Mouse (Mus musculus) CH12.LX (cell line): ENCODE data around the gene Abhd14a. TPM values are rescaled to one million over a fixed set of nuclear protein-coding genes. Genes with fewer than 3 reads are reported as not detected.

Source experiments
- DNase-seq: peaks from one replicate; pipeline ENCODE4 v3.0.0-alpha.2; 2013; ENCODE audit errors: extremely low read depth
- H3K27ac ChIP-seq: 2 replicates; pipeline ENCODE4 v1.5.1; 2012; ENCODE audit warnings: low read depth, mild to moderate bottlenecking, control low read depth, moderate library complexity; ENCODE audit not compliant: insufficient read depth
- H3K27me3 ChIP-seq: replicated peaks from 2 replicates; pipeline ENCODE3; 2012; ENCODE audit warnings: inconsistent platforms
- H3K36me3 ChIP-seq, 2 experiments: replicated peaks in 1 of 2; 2 replicates each; pipeline versions ENCODE3 to v1.6.1; 2012; ENCODE audit warnings: inconsistent platforms in 1 of 2, low read length in 1 of 2, mild to moderate bottlenecking in 1 of 2, mixed read lengths in 1 of 2, moderate library complexity in 1 of 2; ENCODE audit not compliant: control insufficient read depth in 1 of 2, insufficient read depth in 1 of 2
- H3K4me1 ChIP-seq, 2 experiments: 2 replicates each; pipeline ENCODE4 v1.6.1; 2012; ENCODE audit warnings: inconsistent platforms in 1 of 2, moderate library complexity in 1 of 2; ENCODE audit not compliant: insufficient read depth in 2 of 2, control insufficient read depth in 1 of 2
- H3K4me2 ChIP-seq: 2 replicates; pipeline ENCODE4 v1.6.1; 2012; ENCODE audit warnings: low read depth, mild to moderate bottlenecking, control low read depth; ENCODE audit not compliant: poor library complexity, insufficient read depth, severe bottlenecking
- H3K4me3 ChIP-seq, 3 experiments: fragments of 150-350 bp in 1 of 3; sonication (generic) in 1 of 3; replicated peaks in 1 of 3; 2 replicates each; pipeline versions ENCODE3 to v1.5.1; 2011 to 2012; ENCODE audit warnings: low read depth in 2 of 3, low read length in 2 of 3, mild to moderate bottlenecking in 2 of 3, moderate library complexity in 2 of 3, control low read depth in 1 of 3, improper control_type of control experiment in 1 of 3, inconsistent platforms in 1 of 3, mixed read lengths in 1 of 3; ENCODE audit not compliant: poor library complexity in 1 of 3
- H3K79me2 ChIP-seq: replicated peaks from 2 replicates; pipeline ENCODE4 v1.6.1; 2012; ENCODE audit warnings: mild to moderate bottlenecking, moderate library complexity; ENCODE audit not compliant: control insufficient read depth, poor library complexity, insufficient read depth, severe bottlenecking; ENCODE audit errors: extremely low read depth
- H3K9ac ChIP-seq: 2 replicates; pipeline ENCODE4 v1.6.1; 2012; ENCODE audit warnings: low read depth, mild to moderate bottlenecking, control low read depth, moderate library complexity; ENCODE audit not compliant: insufficient read depth
- H3K9me3 ChIP-seq: replicated peaks from 2 replicates; pipeline ENCODE3; 2012; ENCODE audit warnings: low read length, inconsistent platforms, mixed read lengths
- CTCF ChIP-seq, 2 experiments: IDR thresholded peaks in 1 of 2; conservative IDR thresholded peaks in 1 of 2; 2 replicates each; pipeline ENCODE4 v1.5.1; 2011 to 2012; ENCODE audit warnings: low read depth in 2 of 2, low read length in 2 of 2, improper control_type of control experiment in 1 of 2, inconsistent platforms in 1 of 2, mild to moderate bottlenecking in 1 of 2, moderate library complexity in 1 of 2
- E2F4 ChIP-seq: IDR thresholded peaks from 2 replicates; pipeline ENCODE4 v1.6.1; 2011; ENCODE audit warnings: low read depth, low read length, improper control_type of control experiment; ENCODE audit not compliant: insufficient replicate concordance
- ETS1 ChIP-seq: conservative IDR thresholded peaks from 2 replicates; pipeline ENCODE4 v1.6.1; 2012; ENCODE audit warnings: low read depth, mild to moderate bottlenecking, inconsistent platforms, low read length, improper control_type of control experiment, moderate library complexity
- MYC ChIP-seq: IDR thresholded peaks from 2 replicates; pipeline ENCODE4 v1.6.1; 2011; ENCODE audit warnings: low read depth, mild to moderate bottlenecking, improper control_type of control experiment, low read length
- RAD21 ChIP-seq: IDR thresholded peaks from 2 replicates; pipeline ENCODE4 v1.6.1; 2011; ENCODE audit warnings: low read depth, mild to moderate bottlenecking, low read length, improper control_type of control experiment, moderate library complexity
- SMC3 ChIP-seq: IDR thresholded peaks from 2 replicates; pipeline ENCODE4 v1.6.1; 2011; ENCODE audit warnings: low read depth, low read length, improper control_type of control experiment
- TBP ChIP-seq: conservative IDR thresholded peaks from 2 replicates; pipeline ENCODE4 v1.6.1; 2011; ENCODE audit warnings: low read depth, low read length, improper control_type of control experiment
- TCF12 ChIP-seq: IDR thresholded peaks from 2 replicates; pipeline ENCODE4 v1.6.1; 2014; ENCODE audit warnings: low read depth, mild to moderate bottlenecking, inconsistent platforms, low read length, improper control_type of control experiment
- dilution Hi-C: fragments of 300-500 bp; cut with MboI; formaldehyde crosslinking; loops from 2 replicates; pipeline ENCODE4 v1.14.3; 2020; ENCODE audit warnings: low sequenced_read_pairs; ENCODE audit not compliant: extremely low pct_unique_long_range_greater_than_20kb, extremely low pct_ligation_motif_present
- in situ Hi-C: fragments of 300-500 bp; cut with MboI; formaldehyde crosslinking; loops from 3 replicates; pipeline ENCODE4 v1.14.3; 2019; ENCODE audit warnings: low sequenced_read_pairs, low pct_ligation_motif_present, low pct_unique_long_range_greater_than_20kb, mixed read lengths
- polyA plus RNA-seq: library from polyadenylated mRNA; unstranded; fragments of >175 nt; gene quantifications from 2 replicates; pipeline ENCODE4 v1.2.1, GENCODE M21; 2012; ENCODE audit warnings: low read depth; ENCODE audit not compliant: insufficient read length
- total RNA-seq, 2 experiments: library from RNA; depleted of rRNA; stranded (reverse); fragments of 300-350 nt in 1 of 2; fragments of >200 nt in 1 of 2; gene quantifications; 2 replicates each; pipeline ENCODE4 v1.2.3; 2012 to 2014

Abhd14a gene
- total and polyA plus RNA-seq, 3 experiments = 18.2 to 23.3 (median 20.4) TPM

DNA sequence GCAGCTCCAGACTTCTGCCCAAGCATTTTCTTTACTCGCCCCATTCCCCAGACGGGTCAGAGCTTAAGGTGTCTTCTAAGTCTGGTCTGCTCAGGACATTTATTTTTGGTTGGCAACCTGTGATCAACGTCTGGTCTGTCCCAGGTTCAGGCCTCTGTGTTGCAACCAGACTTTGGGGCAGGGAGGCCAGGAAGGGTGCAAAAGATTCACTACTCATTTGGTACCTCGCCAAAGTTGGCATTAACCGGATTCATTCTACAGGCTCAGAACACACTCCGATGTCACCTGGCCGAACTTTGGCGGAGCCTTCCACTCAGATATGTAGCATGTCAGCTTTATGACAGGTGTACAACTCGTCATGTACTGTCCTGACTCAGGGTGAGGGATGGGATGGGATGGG, 473 bp upstream of the Abhd14a start:
- peaks cover 9 to 42% of the 10 kb centered on the region in 2 experiments for H3K4me1 ChIP-seq
- H3K4me3 ChIP-seq = peak overlapping the region; percentile 62 to 74 (median 62)
- DNase-seq = no peak
- peaks cover 0 to 41% of the 10 kb centered on the region in 2 experiments for H3K36me3 ChIP-seq
- H3K9me3 ChIP-seq = no peaks in the 10 kb centered on the region
- no peaks in the 10 kb centered on the region for H3K79me2 ChIP-seq
- H3K9ac ChIP-seq = peak overlapping the region; percentile 28
- no peak for TF ChIP-seq MYC
- TF ChIP-seq ETS1 = no peak
- TF ChIP-seq TCF12 = no peak
- in situ Hi-C loops (no loop called here), dilution Hi-C loops (no loop called here)
- no peaks in the 10 kb centered on the region for H3K27me3 ChIP-seq
- H3K27ac ChIP-seq = no peak overlapping the region; the same call in 1 of the 2 replicates
- peak overlapping the region; percentile 95 for H3K4me2 ChIP-seq

DNA sequence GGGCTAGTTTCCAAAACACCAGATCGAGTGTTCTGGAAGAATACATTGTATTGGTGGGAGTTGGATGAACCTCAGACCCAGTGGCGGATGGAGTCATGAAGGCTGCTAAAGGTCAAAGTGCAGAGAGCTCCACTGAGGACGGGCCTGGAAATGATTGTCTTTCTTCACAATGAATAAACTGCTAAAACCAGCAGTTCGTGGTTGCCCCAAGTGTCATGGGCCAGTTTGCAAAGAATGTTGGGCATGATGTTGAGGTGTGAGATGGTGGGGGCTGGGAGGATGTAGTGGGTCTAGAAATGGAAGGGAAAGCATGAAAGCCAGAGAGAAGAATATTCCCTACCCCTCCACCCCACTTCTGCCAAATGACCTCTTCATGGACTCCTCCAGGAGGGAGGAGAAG, 2.6 kb downstream of the Abhd14a start:
- in situ Hi-C loops = no loop called here
- peaks cover 0 to 32% of the 10 kb centered on the region in 2 experiments for H3K36me3 ChIP-seq
- no peaks in the 10 kb centered on the region for H3K79me2 ChIP-seq
- no peaks in the 10 kb centered on the region for H3K9me3 ChIP-seq
- H3K27ac ChIP-seq = no peak overlapping the region
- H3K4me2 ChIP-seq = no peak overlapping the region
- no peak overlapping the region for H3K4me3 ChIP-seq
- H3K4me1 ChIP-seq = peaks cover 2 to 23% of the 10 kb centered on the region in 2 experiments
- H3K9ac ChIP-seq = no peak overlapping the region
- dilution Hi-C loops = no loop called here
- no peak for TF ChIP-seq TBP
- TF ChIP-seq SMC3 = no peak
- TF ChIP-seq, all 38 proteins: peak for 0
- H3K27me3 ChIP-seq = no peaks in the 10 kb centered on the region
- DNase-seq = no peak

DNA sequence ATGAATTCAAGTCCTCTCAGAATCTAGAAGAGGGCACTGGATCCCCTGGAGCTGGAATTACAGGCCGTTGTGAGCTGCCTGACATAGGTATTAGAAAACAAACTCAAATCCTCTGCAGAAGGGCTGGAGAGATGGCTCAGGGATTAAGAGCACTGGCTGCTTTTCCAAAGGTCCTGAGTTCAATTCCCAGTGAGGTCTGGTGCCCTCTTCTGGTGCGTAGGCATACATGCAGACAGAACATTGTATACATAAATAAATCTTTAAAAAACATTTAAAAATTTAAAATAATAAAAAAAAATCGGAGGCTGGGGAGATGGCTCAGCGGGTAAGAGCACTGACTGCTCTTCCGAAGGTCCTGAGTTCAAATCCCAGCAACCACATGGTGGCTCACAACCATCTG, 4.8 kb downstream of the Abhd14a start:
- no peak overlapping the region for H3K4me2 ChIP-seq
- no peak overlapping the region for H3K4me3 ChIP-seq
- peaks cover 0 to 14% of the 10 kb centered on the region in 2 experiments; a peak in 2 of 4 replicates for H3K4me1 ChIP-seq
- no peak overlapping the region for H3K9ac ChIP-seq
- in situ Hi-C loops (no loop called here), dilution Hi-C loops (no loop called here)
- peaks cover 0 to 34% of the 10 kb centered on the region in 2 experiments for H3K36me3 ChIP-seq
- TF ChIP-seq E2F4 = no peak
- no peak for TF ChIP-seq TCF12
- 0 out of 2 replicates have a peak, but pooled peaks have one; percentile 18 for TF ChIP-seq SMC3
- TF ChIP-seq CTCF (conservative IDR thresholded peaks at IDR 0.05 in 1 of 2, IDR thresholded peaks at IDR 0.05 in 1 of 2; ENCODE audit: low read depth in 2 of 2, low read length in 2 of 2) = peak in 1 of 2 experiments; percentile 52; a peak in 2 of 4 replicates
- peak; percentile 19 for TF ChIP-seq RAD21
- no peak overlapping the region for H3K27ac ChIP-seq
- no peaks in the 10 kb centered on the region for H3K9me3 ChIP-seq
- H3K27me3 ChIP-seq = no peaks in the 10 kb centered on the region
- no peak for DNase-seq
- H3K79me2 ChIP-seq = no peaks in the 10 kb centered on the region
